Mouse (Mus musculus): ENCODE data around the gene Zbed4. TPM values are rescaled to one million over a fixed set of nuclear protein-coding genes. Genes with fewer than 3 reads are reported as not detected.

Gene Zbed4
- polyA plus RNA-seq, 1 experiment = 36.6 TPM

DNA sequence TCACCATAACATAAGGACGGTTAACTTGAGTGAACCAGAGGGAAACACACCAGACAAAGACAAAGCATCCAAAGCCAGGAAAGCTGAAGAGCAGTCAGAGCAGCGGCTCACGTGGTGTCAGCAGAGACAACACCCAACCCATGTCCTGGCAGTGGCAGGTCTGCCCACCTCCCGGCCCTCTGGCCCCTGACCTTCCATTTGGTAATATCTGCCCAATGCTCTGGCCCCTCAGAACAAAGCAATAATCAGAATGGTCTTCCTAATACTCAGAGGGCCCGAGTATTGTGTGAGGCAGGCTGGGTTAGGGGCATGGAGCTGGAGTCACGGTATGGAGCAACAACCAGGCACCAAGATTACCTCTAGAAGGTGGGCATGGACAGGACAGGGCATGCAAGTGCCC is 28.3 kb upstream of the Zbed4 start:
- Histone ChIP-seq H3K27me3 (ENCODE audit: control insufficient read depth, insufficient read depth, low read length) (no peaks in the 10 kb centered on the region), H3K27ac (ENCODE audit: control insufficient read depth, insufficient read depth, low read length) (no peak overlapping the region), H3K4me3 (ENCODE audit: control insufficient read depth, insufficient read depth, low read length) (no peak overlapping the region), H3K4me1 (replicated peaks; ENCODE audit: control insufficient read depth, insufficient read depth, low read length) (no peaks in the 10 kb centered on the region; the same call in 1 of the 2 replicates), H3K36me3 (ENCODE audit: control insufficient read depth, insufficient read depth, low read length) (peaks cover 63% of the 10 kb centered on the region)
- DNase-seq = no peak
- TF ChIP-seq CTCF (IDR thresholded peaks at IDR 0.05; ENCODE audit: borderline replicate concordance, control insufficient read depth, extremely low read depth, insufficient read depth, low read length, poor library complexity) (no peak), POLR2A (IDR thresholded peaks at IDR 0.05; ENCODE audit: control insufficient read depth, extremely low read depth, insufficient read depth, low read length, poor library complexity) (no peak)
- 95% methylated on average over 6 of the region's 6 CpGs for WGBS

DNA sequence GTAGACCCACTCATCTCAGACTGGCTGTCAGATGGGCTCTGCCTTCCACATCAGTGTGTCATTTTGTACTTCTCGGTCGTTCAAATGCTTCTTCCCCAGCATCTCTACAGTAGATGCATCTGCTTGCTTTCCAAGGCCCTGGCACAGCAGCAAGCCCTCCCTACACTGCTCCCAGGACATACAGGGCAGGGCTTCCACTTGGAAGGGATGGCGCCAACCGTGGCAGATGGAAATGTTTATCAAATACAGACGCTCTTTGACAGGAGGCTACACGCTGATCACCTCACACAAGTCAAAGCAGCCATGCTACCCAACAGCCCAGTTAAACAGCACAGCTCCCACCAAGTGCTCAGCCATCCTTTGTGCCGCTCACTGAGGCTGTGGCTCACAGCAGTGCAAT is 27.1 kb upstream of the Zbed4 start:
- no peak for TF ChIP-seq CTCF (IDR thresholded peaks at IDR 0.05; ENCODE audit: borderline replicate concordance, control insufficient read depth, extremely low read depth, insufficient read depth, low read length, poor library complexity)
- TF ChIP-seq POLR2A (IDR thresholded peaks at IDR 0.05; ENCODE audit: control insufficient read depth, extremely low read depth, insufficient read depth, low read length, poor library complexity) = no peak
- no peaks in the 10 kb centered on the region; the same call in 1 of the 2 replicates for H3K4me1 ChIP-seq (replicated peaks; ENCODE audit: control insufficient read depth, insufficient read depth, low read length)
- H3K27me3 ChIP-seq (ENCODE audit: control insufficient read depth, insufficient read depth, low read length) = no peaks in the 10 kb centered on the region
- WGBS = 94% methylated on average over 7 of the region's 7 CpGs
- H3K36me3 ChIP-seq (ENCODE audit: control insufficient read depth, insufficient read depth, low read length) = peaks cover 68% of the 10 kb centered on the region
- no peak for DNase-seq
- no peak overlapping the region for H3K4me3 ChIP-seq (ENCODE audit: control insufficient read depth, insufficient read depth, low read length)
- H3K27ac ChIP-seq (ENCODE audit: control insufficient read depth, insufficient read depth, low read length) = no peak overlapping the region

DNA sequence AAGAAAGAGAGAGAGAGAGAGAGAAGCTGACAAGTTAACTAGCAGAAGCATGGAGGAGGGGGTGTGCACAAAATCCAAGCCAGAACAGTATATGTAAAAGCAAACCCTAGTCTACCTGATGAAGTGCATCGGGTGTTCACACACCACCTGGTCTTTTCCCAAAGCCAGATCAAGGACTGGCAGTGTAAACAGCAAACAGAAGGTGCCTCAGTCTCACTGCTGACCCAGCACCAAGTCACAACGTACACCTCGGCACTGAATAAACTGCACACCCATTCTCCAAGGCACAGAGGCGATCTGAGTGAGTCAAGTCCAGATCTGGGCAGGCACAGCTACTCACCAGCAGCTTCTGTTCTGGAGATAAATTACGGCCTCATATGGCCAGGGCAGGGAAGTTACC is 26.4 kb upstream of the Zbed4 start:
- peaks cover 75% of the 10 kb centered on the region for H3K36me3 ChIP-seq (ENCODE audit: control insufficient read depth, insufficient read depth, low read length)
- 96% methylated on average over 5 of the region's 5 CpGs for WGBS

DNA sequence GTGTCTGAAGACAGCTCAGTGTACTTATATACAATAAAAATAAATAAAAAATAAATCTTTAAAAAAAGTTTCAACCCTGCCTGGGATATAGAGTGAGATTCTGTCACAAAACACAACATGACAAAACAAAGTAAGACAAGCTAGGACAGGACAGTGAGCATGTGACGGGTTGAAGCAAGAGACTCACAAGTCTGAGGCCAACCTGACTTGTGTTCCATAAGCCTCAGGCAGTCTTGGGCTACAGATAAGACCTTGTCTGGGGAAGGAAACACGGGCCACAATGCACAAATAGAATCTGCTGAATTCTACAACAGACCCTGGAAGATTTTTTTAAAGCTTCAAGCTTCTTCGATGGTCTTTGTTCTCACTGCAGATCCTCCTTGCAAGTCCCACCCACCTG is 24.3 kb upstream of the Zbed4 start:
- Histone ChIP-seq H3K36me3 (ENCODE audit: control insufficient read depth, insufficient read depth, low read length) (peaks cover 70% of the 10 kb centered on the region), H3K27ac (ENCODE audit: control insufficient read depth, insufficient read depth, low read length) (no peak overlapping the region), H3K27me3 (ENCODE audit: control insufficient read depth, insufficient read depth, low read length) (no peaks in the 10 kb centered on the region), H3K4me3 (ENCODE audit: control insufficient read depth, insufficient read depth, low read length) (no peak overlapping the region), H3K4me1 (replicated peaks; ENCODE audit: control insufficient read depth, insufficient read depth, low read length) (peaks cover 21% of the 10 kb centered on the region)
- no peak for DNase-seq
- TF ChIP-seq POLR2A (IDR thresholded peaks at IDR 0.05; ENCODE audit: control insufficient read depth, extremely low read depth, insufficient read depth, low read length, poor library complexity) = no peak
- no peak for TF ChIP-seq CTCF (IDR thresholded peaks at IDR 0.05; ENCODE audit: borderline replicate concordance, control insufficient read depth, extremely low read depth, insufficient read depth, low read length, poor library complexity)
- 67% methylated on average over 3 of the region's 3 CpGs for WGBS

More for the DNA sequence above, 26.4 kb upstream of the Zbed4 start:
- Histone ChIP-seq H3K4me3 (ENCODE audit: control insufficient read depth, insufficient read depth, low read length) (no peak overlapping the region), H3K4me1 (replicated peaks; ENCODE audit: control insufficient read depth, insufficient read depth, low read length) (peaks cover under 1% of the 10 kb centered on the region; the same call in 1 of the 2 replicates), H3K27me3 (ENCODE audit: control insufficient read depth, insufficient read depth, low read length) (no peaks in the 10 kb centered on the region), H3K27ac (ENCODE audit: control insufficient read depth, insufficient read depth, low read length) (no peak overlapping the region)
- TF ChIP-seq POLR2A (IDR thresholded peaks at IDR 0.05; ENCODE audit: control insufficient read depth, extremely low read depth, insufficient read depth, low read length, poor library complexity) (no peak), CTCF (IDR thresholded peaks at IDR 0.05; ENCODE audit: borderline replicate concordance, control insufficient read depth, extremely low read depth, insufficient read depth, low read length, poor library complexity) (no peak)
- no peak for DNase-seq

DNA sequence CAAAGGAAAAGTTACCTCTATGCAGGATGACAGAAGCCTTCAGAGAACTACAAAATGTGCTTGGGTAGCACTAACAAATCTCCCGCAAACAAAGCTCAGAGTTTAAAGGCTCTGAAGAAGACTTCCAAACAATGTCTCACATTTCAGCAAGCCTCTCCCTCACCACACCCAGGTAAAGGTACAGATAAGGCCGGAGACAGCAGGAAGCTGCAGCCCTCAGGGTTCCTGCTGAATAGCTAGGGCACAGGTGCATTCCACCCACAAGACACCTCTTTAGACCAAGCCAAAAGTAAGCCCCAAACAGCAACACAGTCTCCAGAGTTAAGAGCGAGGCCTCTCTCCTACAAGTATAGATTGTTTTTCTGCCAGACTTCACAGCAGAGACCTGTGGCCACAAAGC is 20.7 kb upstream of the Zbed4 start:
- WGBS = 47% methylated on average over 3 of the region's 3 CpGs
- Histone ChIP-seq H3K4me3 (ENCODE audit: control insufficient read depth, insufficient read depth, low read length) (no peak overlapping the region), H3K27me3 (ENCODE audit: control insufficient read depth, insufficient read depth, low read length) (no peaks in the 10 kb centered on the region), H3K36me3 (ENCODE audit: control insufficient read depth, insufficient read depth, low read length) (peaks cover 38% of the 10 kb centered on the region), H3K27ac (ENCODE audit: control insufficient read depth, insufficient read depth, low read length) (no peak overlapping the region), H3K4me1 (replicated peaks; ENCODE audit: control insufficient read depth, insufficient read depth, low read length) (peaks cover 33% of the 10 kb centered on the region)
- no peak for DNase-seq
- no peak for TF ChIP-seq CTCF (IDR thresholded peaks at IDR 0.05; ENCODE audit: borderline replicate concordance, control insufficient read depth, extremely low read depth, insufficient read depth, low read length, poor library complexity)
- TF ChIP-seq POLR2A (IDR thresholded peaks at IDR 0.05; ENCODE audit: control insufficient read depth, extremely low read depth, insufficient read depth, low read length, poor library complexity) = no peak

DNA sequence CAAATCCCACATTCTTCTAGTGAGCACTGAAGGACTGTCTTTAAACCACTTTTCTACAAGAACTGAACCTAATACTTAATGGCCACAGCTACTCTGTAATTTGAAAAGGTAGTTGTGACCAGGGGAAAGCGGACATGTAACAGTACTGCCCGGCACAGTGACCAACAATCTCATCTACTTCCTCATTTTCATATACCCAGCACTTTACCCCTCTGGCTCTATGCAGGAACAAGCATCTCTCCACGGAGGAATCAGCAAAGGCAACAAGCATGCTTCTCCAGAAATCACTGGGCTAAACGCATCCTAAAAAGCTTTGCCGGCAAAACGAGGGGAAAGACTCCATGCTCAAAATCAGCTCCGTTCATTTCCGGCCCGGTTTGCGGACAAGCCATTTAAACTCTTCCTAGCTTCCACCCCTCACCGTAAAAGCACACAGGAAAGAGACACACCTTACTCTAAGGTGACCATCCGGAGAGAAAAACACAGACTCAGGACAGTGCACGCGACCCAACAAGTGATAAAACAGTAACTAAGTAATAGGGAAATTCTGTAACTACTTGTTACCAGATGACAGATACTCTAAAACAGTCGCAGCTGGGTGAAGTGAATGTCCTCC is 18.9 kb upstream of the Zbed4 start:
- peak; percentile 22 for DNase-seq
- Histone ChIP-seq H3K27me3 (ENCODE audit: control insufficient read depth, insufficient read depth, low read length) (no peaks in the 10 kb centered on the region), H3K27ac (ENCODE audit: control insufficient read depth, insufficient read depth, low read length) (0 out of 2 replicates have a peak overlapping the region, but pooled peaks have one; percentile 0), H3K4me1 (replicated peaks; ENCODE audit: control insufficient read depth, insufficient read depth, low read length) (peaks cover 41% of the 10 kb centered on the region), H3K4me3 (ENCODE audit: control insufficient read depth, insufficient read depth, low read length) (peak overlapping the region; percentile 99), H3K36me3 (ENCODE audit: control insufficient read depth, insufficient read depth, low read length) (peaks cover 25% of the 10 kb centered on the region)
- TF ChIP-seq POLR2A (IDR thresholded peaks at IDR 0.05; ENCODE audit: control insufficient read depth, extremely low read depth, insufficient read depth, low read length, poor library complexity) (no peak), CTCF (IDR thresholded peaks at IDR 0.05; ENCODE audit: borderline replicate concordance, control insufficient read depth, extremely low read depth, insufficient read depth, low read length, poor library complexity) (no peak)
- 4% methylated on average over 15 of the region's 15 CpGs for WGBS
